Mouse (Mus musculus): Measurements from ENCODE around the gene Fam129a. TPM values are rescaled to one million over a fixed set of nuclear protein-coding genes. Genes with fewer than 3 reads are reported as not detected.

The Fam129a gene
- total and polyA plus RNA-seq, 2 experiments from 2014 or later = 1.2 to 1.4 TPM

DNA sequence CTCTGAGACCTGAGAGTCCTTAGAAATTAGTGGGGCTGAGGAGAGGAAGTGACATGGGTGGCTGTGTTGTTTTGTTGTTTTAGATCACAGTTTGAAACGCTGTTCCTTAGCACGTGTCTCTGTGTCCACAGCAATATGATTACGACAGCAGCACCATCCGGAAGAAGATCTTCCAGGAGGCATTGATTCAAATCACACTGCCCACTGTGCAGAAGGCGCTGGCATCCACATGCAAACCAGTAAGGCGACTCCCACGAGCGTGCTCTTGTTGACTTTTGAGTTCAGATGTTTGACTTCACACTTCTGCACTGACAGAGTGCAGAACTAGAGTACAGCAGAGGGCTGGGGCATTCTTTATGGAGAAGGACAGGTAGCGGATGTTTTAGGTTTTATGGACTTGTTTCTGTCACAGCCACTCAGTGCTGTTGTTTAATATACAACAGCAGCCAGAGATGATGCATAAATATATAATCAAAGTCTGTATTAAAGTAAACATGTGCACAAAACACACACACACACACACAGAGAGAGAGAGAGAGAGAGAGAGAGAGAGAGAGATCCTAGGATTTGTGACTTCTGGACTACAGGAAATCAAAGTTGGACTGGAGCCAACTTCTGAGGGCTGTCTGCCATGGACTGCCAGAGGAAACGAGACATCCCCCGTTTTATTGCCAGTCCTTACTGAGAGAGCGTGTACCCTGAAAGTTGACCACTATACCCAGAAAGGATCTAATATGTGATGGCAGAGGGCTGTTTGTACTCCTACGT is 138.2 kb downstream of the Fam129a start:
- Histone ChIP-seq H3K4me2 (ENCODE audit: low read depth, low read length, poor library complexity, severe bottlenecking) (no peak overlapping the region), H3K9ac (replicated peaks; ENCODE audit: low read length, poor library complexity, severe bottlenecking) (no peak overlapping the region), H3K27ac (ENCODE audit: low read depth, low read length) (no peak overlapping the region), H3K4me1 (ENCODE audit: insufficient read depth, low read length) (no peaks in the 10 kb centered on the region), H3K4me3 (ENCODE audit: low read depth, low read length) (no peak overlapping the region), H3K9me3 (ENCODE audit: low read length) (no peaks in the 10 kb centered on the region), H3K27me3 (ENCODE audit: insufficient read depth, low read length) (no peaks in the 10 kb centered on the region), H3K36me3 (ENCODE audit: insufficient read depth, low read length) (no peaks in the 10 kb centered on the region)
- peak; percentile 71 for DNase-seq (ENCODE audit: low spot score)
- no peak for TF ChIP-seq CTCF (IDR thresholded peaks at IDR 0.05)
- 67% methylated on average over 13 of the region's 13 CpGs for WGBS
- ATAC-seq (ENCODE audit: low FRiP score) = no peak

DNA sequence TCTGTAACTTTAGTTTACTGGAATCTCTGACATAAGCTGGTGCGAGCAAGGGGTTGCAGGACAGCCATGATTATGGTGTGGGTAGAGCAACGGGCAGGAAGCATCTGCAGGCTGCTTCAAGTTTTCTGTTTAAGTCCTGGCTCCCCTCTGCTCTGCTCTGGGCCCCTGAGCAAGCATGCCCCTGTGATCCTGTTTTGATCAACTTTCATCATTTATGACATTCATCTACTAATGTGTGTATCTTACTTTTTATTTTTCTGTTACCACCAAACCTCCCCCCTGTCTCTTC is 138.7 kb downstream of the Fam129a start:
- no peaks in the 10 kb centered on the region for H3K4me1 ChIP-seq (ENCODE audit: insufficient read depth, low read length)
- WGBS = 78% methylated on average over 2 of the region's 2 CpGs
- DNase-seq (ENCODE audit: low spot score) (no peak), ATAC-seq (ENCODE audit: low FRiP score) (no peak)
- H3K9me3 ChIP-seq (ENCODE audit: low read length) = no peaks in the 10 kb centered on the region
- TF ChIP-seq CTCF (IDR thresholded peaks at IDR 0.05) = no peak
- no peaks in the 10 kb centered on the region for H3K27me3 ChIP-seq (ENCODE audit: insufficient read depth, low read length)
- no peaks in the 10 kb centered on the region for H3K36me3 ChIP-seq (ENCODE audit: insufficient read depth, low read length)
- H3K9ac ChIP-seq (replicated peaks; ENCODE audit: low read length, poor library complexity, severe bottlenecking) = no peak overlapping the region
- no peak overlapping the region for H3K4me2 ChIP-seq (ENCODE audit: low read depth, low read length, poor library complexity, severe bottlenecking)
- H3K4me3 ChIP-seq (ENCODE audit: low read depth, low read length) = no peak overlapping the region
- H3K27ac ChIP-seq (ENCODE audit: low read depth, low read length) = no peak overlapping the region

DNA sequence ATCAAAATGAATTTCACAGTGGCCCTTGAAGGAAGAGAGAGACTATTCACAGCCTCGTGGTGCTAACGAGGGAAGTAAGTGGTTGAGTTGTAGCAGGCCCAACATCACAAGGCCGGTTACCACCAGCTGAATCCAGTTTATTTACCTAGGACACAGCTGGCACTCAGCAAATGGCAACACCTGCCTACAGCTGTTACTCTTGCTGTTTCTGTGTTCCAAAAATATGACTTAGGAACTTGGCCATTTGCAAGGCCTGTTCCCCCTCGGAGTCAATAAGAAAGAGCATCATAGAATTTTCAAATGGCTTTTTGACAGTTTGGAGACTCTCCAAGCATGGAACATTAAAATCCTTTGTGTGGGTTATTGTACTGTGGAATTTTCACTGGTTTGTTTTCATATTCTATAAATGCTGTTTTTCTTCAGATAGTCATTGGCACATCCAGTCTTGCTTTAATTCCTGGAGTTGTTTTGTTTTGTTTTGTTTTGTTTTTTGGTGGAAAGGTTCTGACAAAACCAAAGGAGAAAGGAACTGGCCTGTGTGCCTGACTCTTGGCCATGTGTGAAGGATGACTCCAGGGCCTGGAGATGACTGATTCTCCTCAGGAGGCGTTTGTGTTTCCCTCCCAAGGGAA is 139.6 kb downstream of the Fam129a start:
- no peaks in the 10 kb centered on the region for H3K27me3 ChIP-seq (ENCODE audit: insufficient read depth, low read length)
- no peaks in the 10 kb centered on the region for H3K4me1 ChIP-seq (ENCODE audit: insufficient read depth, low read length)
- no peak for TF ChIP-seq CTCF (IDR thresholded peaks at IDR 0.05)
- no peaks in the 10 kb centered on the region for H3K9me3 ChIP-seq (ENCODE audit: low read length)
- no peak overlapping the region for H3K9ac ChIP-seq (replicated peaks; ENCODE audit: low read length, poor library complexity, severe bottlenecking)
- no peaks in the 10 kb centered on the region for H3K36me3 ChIP-seq (ENCODE audit: insufficient read depth, low read length)
- no peak overlapping the region for H3K4me2 ChIP-seq (ENCODE audit: low read depth, low read length, poor library complexity, severe bottlenecking)
- 72% methylated on average over 5 of the region's 5 CpGs for WGBS
- no peak overlapping the region for H3K27ac ChIP-seq (ENCODE audit: low read depth, low read length)
- DNase-seq (ENCODE audit: low spot score) (no peak), ATAC-seq (ENCODE audit: low FRiP score) (no peak)
- H3K4me3 ChIP-seq (ENCODE audit: low read depth, low read length) = no peak overlapping the region

GRCm38 (mm10) chr1:151711062-151711461 is 140.1 kb downstream of the Fam129a start:
- Histone ChIP-seq H3K27ac (ENCODE audit: low read depth, low read length) (no peak overlapping the region), H3K36me3 (ENCODE audit: insufficient read depth, low read length) (no peaks in the 10 kb centered on the region), H3K9ac (replicated peaks; ENCODE audit: low read length, poor library complexity, severe bottlenecking) (no peak overlapping the region), H3K4me3 (ENCODE audit: low read depth, low read length) (no peak overlapping the region), H3K27me3 (ENCODE audit: insufficient read depth, low read length) (no peaks in the 10 kb centered on the region), H3K4me1 (ENCODE audit: insufficient read depth, low read length) (no peaks in the 10 kb centered on the region), H3K4me2 (ENCODE audit: low read depth, low read length, poor library complexity, severe bottlenecking) (no peak overlapping the region), H3K9me3 (ENCODE audit: low read length) (no peaks in the 10 kb centered on the region)
- ATAC-seq (ENCODE audit: low FRiP score) = no peak
- DNase-seq (ENCODE audit: low spot score) = no peak
- 77% methylated on average over 7 of the region's 7 CpGs for WGBS
- TF ChIP-seq CTCF (IDR thresholded peaks at IDR 0.05) = no peak

DNA sequence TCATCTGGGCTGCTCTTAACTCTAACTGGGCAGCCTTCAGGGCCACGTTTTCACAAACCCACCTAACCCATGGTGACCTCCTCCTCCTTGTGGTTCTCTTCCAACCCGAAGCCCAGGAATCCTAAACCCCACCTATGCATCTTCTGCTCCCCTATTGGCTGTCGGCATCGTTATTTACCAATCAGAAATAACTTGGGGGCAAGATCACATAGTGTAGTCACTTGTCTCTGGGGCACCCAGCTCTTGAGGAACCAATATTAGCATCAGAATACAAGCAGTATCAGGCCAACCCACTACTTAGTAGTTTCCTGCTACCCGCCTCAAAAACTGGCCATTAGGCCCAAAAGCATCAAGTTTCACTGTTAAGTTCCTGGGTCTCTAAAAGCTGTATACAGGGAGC is 141.7 kb downstream of the Fam129a start:
- no peak overlapping the region for H3K4me3 ChIP-seq (ENCODE audit: low read depth, low read length)
- H3K9ac ChIP-seq (replicated peaks; ENCODE audit: low read length, poor library complexity, severe bottlenecking) = no peak overlapping the region
- H3K4me1 ChIP-seq (ENCODE audit: insufficient read depth, low read length) = no peaks in the 10 kb centered on the region
- H3K9me3 ChIP-seq (ENCODE audit: low read length) = no peaks in the 10 kb centered on the region
- TF ChIP-seq CTCF (IDR thresholded peaks at IDR 0.05) = no peak
- DNase-seq (ENCODE audit: low spot score) = no peak
- WGBS = 43% methylated on average over 5 of the region's 5 CpGs
- H3K27ac ChIP-seq (ENCODE audit: low read depth, low read length) = no peak overlapping the region
- no peak for ATAC-seq (ENCODE audit: low FRiP score)
- H3K4me2 ChIP-seq (ENCODE audit: low read depth, low read length, poor library complexity, severe bottlenecking) = no peak overlapping the region
- no peaks in the 10 kb centered on the region for H3K27me3 ChIP-seq (ENCODE audit: insufficient read depth, low read length)
- H3K36me3 ChIP-seq (ENCODE audit: insufficient read depth, low read length) = no peaks in the 10 kb centered on the region

- H3K27me3 ChIP-seq (ENCODE audit: insufficient read depth, low read length) = no peaks in the 10 kb centered on the region
- H3K36me3 ChIP-seq (ENCODE audit: insufficient read depth, low read length) = no peaks in the 10 kb centered on the region
- H3K4me2 ChIP-seq (ENCODE audit: low read depth, low read length, poor library complexity, severe bottlenecking) = no peak overlapping the region
- ATAC-seq (ENCODE audit: low FRiP score) (no peak), DNase-seq (ENCODE audit: low spot score) (no peak)
- no peaks in the 10 kb centered on the region for H3K9me3 ChIP-seq (ENCODE audit: low read length)
- no peak overlapping the region for H3K27ac ChIP-seq (ENCODE audit: low read depth, low read length)
- TF ChIP-seq CTCF (IDR thresholded peaks at IDR 0.05) = no peak
- no peaks in the 10 kb centered on the region for H3K4me1 ChIP-seq (ENCODE audit: insufficient read depth, low read length)
- H3K9ac ChIP-seq (replicated peaks; ENCODE audit: low read length, poor library complexity, severe bottlenecking) = no peak overlapping the region
- H3K4me3 ChIP-seq (ENCODE audit: low read depth, low read length) = no peak overlapping the region
Measured at GRCm38 (mm10) chr1:151713622-151714021, 142.6 kb downstream of the Fam129a start.

Measured in midbrain, postnatal 0 days (tissue).